Mouse (Mus musculus): Measurements from ENCODE around the gene Usp6nl.

- TF ChIP-seq GATA1 (IDR thresholded peaks at IDR 0.05; ENCODE audit: low read depth, low read length) (peak; percentile 61), ZNF384 (IDR thresholded peaks at IDR 0.05; ENCODE audit: low read depth, low read length) (no peak), POLR2A (IDR thresholded peaks at IDR 0.05; ENCODE audit: control insufficient read depth in 1 of 2, insufficient read depth in 1 of 2, low read depth in 1 of 2, low read length in 2 of 2, poor library complexity in 1 of 2) (no peak), CTCF (IDR thresholded peaks at IDR 0.05 in 2 of 3, conservative IDR thresholded peaks at IDR 0.05 in 1 of 3; ENCODE audit: control insufficient read depth in 1 of 3, insufficient read depth in 1 of 3, low read depth in 2 of 3, low read length in 3 of 3, poor library complexity in 1 of 3, severe bottlenecking in 1 of 3) (no peak), ZKSCAN1 (IDR thresholded peaks at IDR 0.05; ENCODE audit: low read depth, low read length) (no peak), E2F4 (IDR thresholded peaks at IDR 0.05; ENCODE audit: borderline replicate concordance, low read depth, low read length) (no peak), TCF12 (IDR thresholded peaks at IDR 0.05; ENCODE audit: low read depth, low read length) (peak; percentile 72), RCOR1 (IDR thresholded peaks at IDR 0.05; ENCODE audit: low read depth, low read length) (0 out of 2 replicates have a peak, but pooled peaks have one; percentile 10), ZC3H11A (IDR thresholded peaks at IDR 0.05; ENCODE audit: low read depth, low read length) (no peak)
Observed at GRCm38 (mm10) chr2:6366521-6366928, 44.1 kb downstream of the Usp6nl start.
